Mouse (Mus musculus) left cerebral cortex, postnatal 4 days (tissue): Measurements from ENCODE around the gene Ubtd1. TPM values are rescaled to one million over a fixed set of nuclear protein-coding genes. Genes with fewer than 3 reads are reported as not detected.

Experiments used
- DNase-seq: peaks from one replicate; pipeline ENCODE4 v3.0.0-alpha.2; 2022
- intact Hi-C: fragments of 180-260 bp; cut with DNase I; formaldehyde crosslinking; loops from one replicate; pipeline ENCODE4 v1.15.1; 2025
- total RNA-seq, 2 experiments: library from RNA; stranded (reverse); gene quantifications; 2 replicates each; pipeline ENCODE4 v1.2.3; 2021

Gene Ubtd1
- total RNA-seq, 2 experiments from 2014 or later: 12.7 to 13.5 TPM

DNA sequence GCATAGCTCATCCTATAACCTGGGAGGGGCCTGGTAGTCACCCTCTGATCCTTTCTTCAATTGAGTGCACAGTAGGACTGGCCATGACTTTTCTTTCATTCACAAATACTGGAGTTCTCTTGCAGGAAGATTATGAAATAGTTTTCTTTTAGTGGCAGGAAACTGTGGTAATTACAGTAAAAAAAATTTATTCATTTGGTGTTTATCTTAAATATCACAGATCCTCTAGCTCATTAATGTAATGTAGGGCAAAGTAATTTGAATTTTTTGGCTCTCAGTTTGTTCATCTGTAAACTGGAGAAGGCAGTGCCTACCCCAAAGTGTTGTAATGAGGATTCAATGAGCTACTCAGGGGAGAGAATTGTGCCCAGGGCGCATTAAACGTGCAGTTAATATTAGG lies 11.4 kb downstream of the Ubtd1 start:
- no peak for DNase-seq
- intact Hi-C loops: no loop called here

DNA sequence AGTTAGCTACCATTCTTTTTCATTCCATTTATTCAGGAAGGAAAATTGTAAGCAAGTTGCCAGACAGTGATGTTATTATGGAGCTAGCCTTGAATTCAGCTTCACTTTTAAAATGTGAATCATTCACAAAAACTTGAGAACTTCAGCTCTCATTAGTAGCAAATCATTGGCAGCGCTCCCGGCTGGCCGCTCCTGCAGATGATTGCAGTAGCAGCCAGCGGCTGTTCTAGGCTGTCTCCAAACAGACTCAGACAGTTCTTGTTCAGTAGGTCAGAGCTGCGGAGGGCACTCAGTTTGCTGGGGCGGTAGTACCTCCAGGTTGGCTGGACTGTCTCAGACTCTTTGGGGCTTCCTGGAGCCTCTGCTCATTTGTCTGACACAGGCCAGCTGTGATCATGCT lies 11.9 kb downstream of the Ubtd1 start:
- intact Hi-C loops: no loop called here
- DNase-seq: peak; percentile 62

GRCm38 (mm10) chr19:41994023-41994422 lies 12.5 kb downstream of the Ubtd1 start:
- intact Hi-C loops: no loop called here
- no peak for DNase-seq

DNA sequence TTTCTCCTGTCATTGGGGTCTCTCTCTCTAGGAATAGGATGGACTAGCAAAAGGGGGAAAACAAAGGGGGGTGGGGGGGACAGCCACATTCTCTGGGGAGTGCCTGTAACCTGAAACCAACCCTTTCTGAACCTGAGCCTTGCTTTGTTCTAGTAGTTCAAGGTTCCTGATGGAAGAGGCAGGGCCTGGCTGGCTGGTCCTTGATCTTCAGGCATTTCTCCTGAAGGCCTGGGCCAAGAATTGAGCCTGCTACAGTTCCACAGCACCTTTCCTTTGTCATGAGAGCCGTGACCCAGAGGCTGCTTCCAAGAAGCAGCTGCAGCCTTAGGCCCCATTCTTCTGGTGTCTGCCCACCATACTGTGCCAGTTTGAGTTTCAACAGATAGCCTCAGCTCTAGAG lies 13.9 kb downstream of the Ubtd1 start:
- DNase-seq: no peak
- intact Hi-C loops: no loop called here

DNA sequence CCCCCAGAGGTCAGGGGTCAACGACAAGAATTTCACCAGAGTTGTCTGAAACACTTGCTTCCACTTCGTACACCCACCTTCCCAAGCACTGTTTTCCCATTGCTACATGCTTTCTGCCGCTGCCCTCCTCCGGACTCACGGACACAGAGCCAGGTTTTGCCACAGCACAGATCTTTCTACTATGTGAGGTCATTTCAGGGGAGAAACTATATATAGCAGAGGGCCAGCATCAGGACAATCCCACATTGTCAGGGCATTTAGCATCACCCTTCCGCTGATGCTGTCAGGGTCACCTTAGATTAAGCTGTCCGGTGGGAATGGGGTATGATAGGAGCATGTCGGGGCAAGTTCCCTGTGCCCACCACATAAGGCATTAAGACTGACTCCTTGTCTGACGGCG lies 15.5 kb downstream of the Ubtd1 start:
- intact Hi-C loops: no loop called here
- no peak for DNase-seq

GRCm38 (mm10) chr19:41998770-41999548 lies 17.4 kb downstream of the Ubtd1 start:
- DNase-seq: no peak
- intact Hi-C loops: no loop called here

DNA sequence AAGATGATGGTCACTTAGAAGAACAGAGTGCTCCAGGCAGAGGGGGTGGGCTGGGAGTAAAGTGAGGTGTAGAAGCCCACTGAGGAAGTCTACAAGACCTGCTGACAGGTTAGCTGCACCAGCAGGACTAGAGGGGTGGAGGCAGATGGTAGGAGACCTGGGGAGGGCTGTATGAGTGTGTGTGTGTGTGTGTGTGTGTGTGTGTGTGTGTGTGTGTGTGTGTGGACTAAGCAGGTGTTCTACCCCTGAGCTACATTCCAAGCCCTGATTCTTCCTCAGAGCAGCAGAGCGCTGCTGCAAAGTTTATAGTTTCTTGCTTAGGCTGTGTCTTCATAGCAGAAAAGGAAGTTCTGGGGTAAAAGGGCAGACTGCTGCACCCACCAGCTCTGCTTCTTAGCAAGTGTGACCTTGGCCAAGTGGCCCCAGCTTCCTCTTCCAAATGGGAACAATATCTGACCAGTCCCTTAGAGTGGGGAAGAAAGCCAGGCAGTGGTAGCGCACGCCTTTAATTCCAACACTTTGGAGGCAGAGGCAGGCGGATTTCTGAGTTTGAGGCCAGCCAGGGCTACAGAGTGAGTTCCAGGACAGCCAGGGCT lies 18.2 kb downstream of the Ubtd1 start:
- no peak for DNase-seq
- intact Hi-C loops: no loop called here

- intact Hi-C loops: no loop called here
- DNase-seq: no peak
Measured at GRCm38 (mm10) chr19:42000446-42000958, 18.9 kb downstream of the Ubtd1 start.

- intact Hi-C loops: no loop called here
- DNase-seq: no peak
Measured at GRCm38 (mm10) chr19:42001253-42001980, 19.9 kb downstream of the Ubtd1 start.

DNA sequence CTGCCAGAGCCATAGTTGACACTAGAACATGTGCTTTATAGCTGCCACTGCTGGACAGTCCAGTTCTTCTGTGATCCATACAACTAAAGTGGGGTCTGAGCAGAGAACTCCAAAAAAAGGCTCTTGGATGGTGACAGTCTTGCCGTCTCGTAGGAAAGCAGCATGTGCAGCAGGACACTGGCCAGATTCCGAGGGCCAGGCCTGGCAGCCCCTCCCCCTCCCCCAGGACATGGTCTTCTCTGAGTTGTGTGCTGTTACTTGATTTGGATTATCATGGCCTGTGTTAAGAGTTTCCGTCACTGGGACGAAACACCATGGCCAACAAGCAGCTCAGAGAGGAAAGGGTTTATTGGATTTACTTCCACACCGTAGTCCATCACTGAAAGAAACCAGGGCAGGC lies 22.7 kb downstream of the Ubtd1 start:
- intact Hi-C loops: no loop called here
- DNase-seq: no peak

DNA sequence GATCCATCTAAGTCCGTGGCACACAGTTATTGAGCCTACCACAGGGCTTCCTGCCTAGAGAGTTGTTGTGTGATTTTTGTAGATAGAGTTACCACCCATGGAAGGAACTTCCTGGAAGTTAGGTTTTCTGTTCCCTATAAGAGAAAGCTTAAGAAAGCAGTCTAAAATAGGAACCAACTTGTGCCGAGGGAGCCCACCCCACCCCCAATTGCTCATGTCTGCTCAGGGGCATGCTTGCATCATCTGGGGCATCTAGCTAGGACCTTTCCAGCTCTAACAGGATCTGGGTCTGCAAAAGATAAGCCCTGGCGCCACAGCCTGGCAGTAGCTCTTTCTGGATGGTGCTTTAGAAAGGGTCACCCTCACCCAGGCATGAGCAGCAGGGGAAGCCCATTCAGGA lies 24.1 kb downstream of the Ubtd1 start:
- DNase-seq: no peak
- intact Hi-C loops: no loop called here

GRCm38 (mm10) chr19:42006568-42006967 lies 25.0 kb downstream of the Ubtd1 start:
- intact Hi-C loops: no loop called here
- no peak for DNase-seq

- no peak for DNase-seq
- intact Hi-C loops: no loop called here
Measured at GRCm38 (mm10) chr19:42008586-42008985, 27.0 kb downstream of the Ubtd1 start.

GRCm38 (mm10) chr19:42009067-42009466 lies 27.5 kb downstream of the Ubtd1 start:
- DNase-seq: no peak
- intact Hi-C loops: no loop called here

GRCm38 (mm10) chr19:42010436-42010835 lies 28.9 kb downstream of the Ubtd1 start:
- intact Hi-C loops: no loop called here
- no peak for DNase-seq

GRCm38 (mm10) chr19:42011123-42011522 lies 29.6 kb downstream of the Ubtd1 start:
- intact Hi-C loops: no loop called here
- DNase-seq: no peak

DNA sequence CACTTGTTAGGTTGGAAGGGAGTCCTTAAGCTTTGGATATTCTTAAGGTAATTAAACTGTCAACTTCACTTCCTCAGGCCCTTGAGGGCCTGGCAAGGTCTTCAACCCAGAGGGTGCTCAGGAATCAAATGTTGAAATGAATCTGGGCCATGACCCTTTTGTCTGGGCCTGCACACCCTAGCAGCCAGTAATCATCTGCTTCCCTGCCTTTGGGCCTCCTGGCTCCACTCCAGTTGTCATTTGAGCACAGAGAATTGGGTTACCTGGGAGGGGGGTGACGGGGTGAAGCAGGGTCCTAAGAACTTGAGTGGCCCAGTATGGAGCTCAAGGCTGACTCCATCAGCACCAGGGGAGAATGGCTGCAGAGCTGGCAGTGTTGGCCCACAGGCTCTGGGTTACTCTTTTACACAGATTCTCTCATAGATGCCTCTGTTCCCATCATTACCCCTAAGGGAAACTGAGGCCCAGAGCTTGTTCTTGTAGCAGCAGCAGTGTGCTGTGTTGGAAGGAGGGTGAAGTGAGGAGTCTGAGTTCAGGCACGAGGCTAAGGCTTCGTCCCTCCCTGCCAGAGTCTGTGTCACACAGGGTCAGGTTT lies 32.8 kb downstream of the Ubtd1 start:
- no peak for DNase-seq
- intact Hi-C loops: no loop called here

GRCm38 (mm10) chr19:42015001-42015400 lies 33.4 kb downstream of the Ubtd1 start:
- DNase-seq: no peak
- intact Hi-C loops: no loop called here

DNA sequence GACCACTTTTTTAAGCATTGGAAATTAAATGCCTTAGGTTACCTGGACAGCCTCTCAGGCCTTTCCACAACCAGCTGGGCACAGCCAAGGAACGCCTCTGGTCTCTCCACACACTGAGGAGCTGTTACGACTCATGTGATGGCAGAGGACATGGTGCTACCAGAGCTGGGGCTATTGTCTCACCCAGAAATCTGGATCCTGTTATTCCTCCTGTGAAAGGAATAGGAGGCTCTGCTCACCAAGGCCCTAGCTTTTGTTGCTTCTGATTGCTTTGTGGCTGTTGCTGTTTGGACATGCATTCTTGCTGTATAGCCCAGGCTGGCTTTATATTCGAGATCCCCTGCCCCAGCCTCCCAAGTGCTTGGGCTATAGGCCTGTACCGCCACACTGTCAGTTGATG lies 34.7 kb downstream of the Ubtd1 start:
- no peak for DNase-seq
- intact Hi-C loops: no loop called here

GRCm38 (mm10) chr19:42016840-42017239 lies 35.3 kb downstream of the Ubtd1 start:
- peak; percentile 16 for DNase-seq
- intact Hi-C loops: no loop called here
